Mouse (Mus musculus) telencephalon, adult 2 months (tissue): ENCODE data around the gene Slc2a9.

ENCODE experiments used
- DNase-seq: peaks from one replicate; pipeline ENCODE4 v3.0.0-alpha.2; 2011; ENCODE audit warnings: low read depth, low spot score

The Slc2a9 gene

DNA sequence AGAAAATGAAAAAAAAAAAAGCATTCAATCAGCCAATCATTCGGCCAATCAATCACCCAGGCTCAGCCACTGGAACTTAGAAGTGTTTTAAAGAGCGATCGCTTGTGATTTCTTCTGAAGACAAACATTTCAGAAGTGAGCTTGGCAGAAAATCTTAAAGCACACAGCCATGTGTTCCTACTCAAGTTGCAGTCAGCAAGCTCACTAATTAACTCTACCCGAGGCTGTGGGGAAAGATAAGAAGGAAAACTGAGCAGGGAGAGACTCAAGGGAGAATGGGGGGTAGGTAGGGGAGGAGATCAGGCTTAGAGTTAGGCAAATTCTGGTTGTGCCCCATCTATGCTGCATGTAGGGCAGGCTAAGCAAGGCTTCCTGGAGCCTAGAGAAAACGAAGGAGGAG, 130.6 kb downstream of the Slc2a9 start:
- no peak for DNase-seq

DNA sequence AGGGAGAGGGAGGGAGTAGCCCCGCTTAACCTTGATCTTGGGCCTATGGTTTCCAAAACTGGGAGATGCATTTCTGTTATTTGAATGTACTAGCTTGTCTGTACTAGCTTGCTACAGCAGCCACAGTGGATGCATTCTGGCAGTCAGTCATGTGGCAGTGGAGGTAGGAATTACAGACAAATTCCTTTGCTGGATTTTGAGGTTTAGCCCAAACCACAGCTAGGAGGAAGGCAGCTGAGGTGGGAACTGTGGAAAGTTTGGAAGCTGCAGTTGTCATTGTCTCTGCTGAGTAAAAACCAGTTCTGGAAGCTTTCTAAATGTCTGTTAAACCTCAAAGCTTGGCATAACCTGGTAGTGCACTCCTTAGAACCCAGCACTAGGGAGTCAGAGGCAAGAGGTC, 131.6 kb downstream of the Slc2a9 start:
- DNase-seq = no peak

DNA sequence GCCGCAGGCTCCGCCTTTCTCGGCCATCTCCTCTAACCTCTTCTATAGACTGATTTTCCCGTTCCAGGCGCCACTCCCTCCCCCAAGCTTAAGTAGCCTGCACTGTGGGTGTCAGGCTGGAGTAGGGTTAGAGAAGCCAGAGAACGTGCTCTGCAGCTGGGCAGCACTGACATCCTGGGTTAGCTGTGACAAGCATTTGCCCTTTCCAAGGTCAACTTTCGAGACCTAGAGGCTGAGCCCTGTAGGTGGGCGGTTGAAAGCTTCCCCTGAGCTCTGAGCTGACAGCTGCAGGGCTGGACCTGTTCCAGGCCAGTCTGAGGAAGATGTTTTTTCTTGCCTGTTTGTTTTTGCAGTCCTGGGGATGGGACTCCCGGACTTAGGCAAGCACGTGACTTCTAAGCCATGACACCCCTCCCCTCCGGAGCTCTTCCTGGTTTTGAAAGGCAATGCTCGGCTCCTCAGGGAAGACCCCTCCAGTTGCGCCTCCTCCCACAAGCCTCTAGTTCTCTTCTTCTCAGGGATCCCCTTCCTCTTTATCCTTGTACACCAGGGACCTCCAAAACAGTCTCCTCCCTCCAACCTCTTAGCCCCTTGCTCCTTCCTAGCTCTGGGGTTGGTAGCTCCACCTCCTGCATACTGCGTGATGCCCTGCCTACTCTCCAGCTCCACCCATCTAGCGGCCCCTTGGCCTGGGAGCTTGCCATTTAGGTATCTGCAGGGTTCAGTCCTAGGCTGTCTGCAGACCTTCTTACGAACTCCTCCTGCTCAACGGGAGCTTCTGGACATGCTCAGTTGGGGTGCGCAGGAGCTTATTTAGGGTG, 136.1 kb downstream of the Slc2a9 start:
- DNase-seq = no peak

DNA sequence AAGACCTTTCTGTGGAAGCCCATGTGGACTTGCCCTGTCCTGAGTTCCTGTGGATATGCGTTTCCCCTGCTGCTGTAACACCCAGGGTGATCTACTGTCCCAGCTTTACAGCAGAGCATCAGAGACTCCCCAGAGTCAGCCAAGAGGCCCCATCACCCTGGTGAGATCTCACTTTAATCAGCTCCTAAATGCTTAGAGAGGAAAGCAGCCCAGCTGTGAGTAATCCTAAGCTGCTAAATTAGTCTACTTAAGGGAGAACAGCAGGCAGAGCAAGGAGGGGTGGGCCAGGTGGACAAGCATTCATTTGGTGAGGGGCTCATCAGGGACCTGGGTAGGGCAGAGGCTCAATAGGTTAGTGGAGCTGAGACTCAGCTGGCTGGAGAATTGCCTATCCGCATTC, 137.4 kb downstream of the Slc2a9 start:
- no peak for DNase-seq

DNA sequence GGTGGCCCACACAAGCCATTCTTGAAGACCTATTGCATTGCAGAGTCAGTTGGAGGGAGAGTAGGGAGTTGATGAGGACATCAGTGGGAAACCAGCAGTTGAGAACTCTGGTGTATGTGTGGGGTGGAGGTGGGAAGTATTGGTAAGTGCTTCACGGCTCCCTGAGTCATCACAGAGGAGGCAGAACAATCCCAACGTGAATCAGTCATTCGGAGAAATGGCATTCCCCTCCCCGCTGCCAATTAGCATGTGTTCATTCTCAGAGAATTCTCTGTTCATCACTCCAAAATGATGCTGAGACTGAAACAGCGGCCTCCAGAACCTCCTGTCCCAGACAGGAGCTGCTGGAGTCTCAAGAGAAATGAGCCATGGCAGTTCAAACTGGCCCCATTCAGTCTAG, 138.5 kb downstream of the Slc2a9 start:
- peak; percentile 65 for DNase-seq

DNA sequence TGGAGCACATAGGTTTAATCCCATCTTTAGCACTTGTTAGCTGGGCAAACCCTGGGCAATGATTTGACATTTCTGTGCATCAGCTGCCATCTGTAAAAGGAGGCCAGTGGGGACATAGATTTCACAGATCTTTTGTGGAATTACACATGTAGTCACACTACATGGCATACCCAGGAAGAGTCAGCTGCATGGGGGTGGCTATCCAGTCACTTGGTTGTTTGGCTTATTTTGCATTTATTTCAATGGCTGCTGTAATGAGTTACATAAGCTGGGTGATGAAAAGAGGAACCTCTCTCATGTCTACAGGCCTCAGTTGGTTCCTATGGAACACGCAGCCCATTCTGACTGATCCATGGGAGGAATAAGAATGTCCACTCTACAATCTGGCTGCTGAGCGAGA, 143.2 kb downstream of the Slc2a9 start:
- no peak for DNase-seq

DNA sequence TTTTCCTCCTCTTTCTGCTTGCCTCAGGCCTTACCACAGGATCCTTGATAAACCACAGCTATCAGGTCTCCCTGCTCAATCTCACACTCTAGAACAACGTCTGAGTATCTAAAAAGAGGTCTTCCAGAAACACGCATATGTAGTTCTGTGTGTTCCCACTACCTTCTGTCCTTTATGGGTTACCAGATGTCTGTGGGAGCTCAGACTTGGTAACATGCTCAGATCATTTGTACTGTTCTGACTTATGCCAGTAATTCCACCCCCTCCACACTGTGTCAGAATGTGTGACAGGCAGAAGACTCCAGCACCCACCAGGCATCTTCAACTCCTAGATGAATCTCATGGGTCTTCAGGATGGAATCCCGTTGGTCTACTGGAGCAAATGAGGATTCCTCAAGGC, 146.0 kb downstream of the Slc2a9 start:
- peak; percentile 81 for DNase-seq

DNA sequence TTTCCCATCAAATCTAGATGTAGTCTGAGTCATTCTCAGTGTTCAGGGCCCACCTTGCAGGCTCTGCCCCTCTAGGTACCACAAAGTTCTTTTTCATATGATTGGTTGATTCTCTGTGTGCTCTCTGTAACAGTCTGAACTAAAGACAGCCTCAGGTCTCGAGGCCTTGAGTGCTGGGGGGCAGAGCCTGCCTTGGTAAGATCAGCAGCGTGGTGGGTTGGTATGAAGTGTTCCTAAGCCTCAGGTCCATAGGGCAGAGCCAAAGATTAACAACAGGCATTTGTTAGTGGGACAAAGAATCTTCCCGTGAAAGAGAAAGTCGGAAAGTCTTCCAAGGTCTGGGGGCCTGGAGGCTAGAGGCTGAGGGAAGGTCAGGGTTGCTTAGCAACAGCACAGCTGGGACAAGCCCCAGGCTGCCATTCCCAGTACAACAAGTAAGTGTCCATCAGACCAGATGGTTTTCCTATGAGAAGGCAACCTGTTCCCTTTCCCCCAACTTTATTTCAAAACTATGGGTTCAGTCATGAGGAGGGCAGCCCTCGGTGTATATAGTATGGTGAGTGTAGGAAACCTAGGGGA, 152.5 kb downstream of the Slc2a9 start:
- no peak for DNase-seq

DNA sequence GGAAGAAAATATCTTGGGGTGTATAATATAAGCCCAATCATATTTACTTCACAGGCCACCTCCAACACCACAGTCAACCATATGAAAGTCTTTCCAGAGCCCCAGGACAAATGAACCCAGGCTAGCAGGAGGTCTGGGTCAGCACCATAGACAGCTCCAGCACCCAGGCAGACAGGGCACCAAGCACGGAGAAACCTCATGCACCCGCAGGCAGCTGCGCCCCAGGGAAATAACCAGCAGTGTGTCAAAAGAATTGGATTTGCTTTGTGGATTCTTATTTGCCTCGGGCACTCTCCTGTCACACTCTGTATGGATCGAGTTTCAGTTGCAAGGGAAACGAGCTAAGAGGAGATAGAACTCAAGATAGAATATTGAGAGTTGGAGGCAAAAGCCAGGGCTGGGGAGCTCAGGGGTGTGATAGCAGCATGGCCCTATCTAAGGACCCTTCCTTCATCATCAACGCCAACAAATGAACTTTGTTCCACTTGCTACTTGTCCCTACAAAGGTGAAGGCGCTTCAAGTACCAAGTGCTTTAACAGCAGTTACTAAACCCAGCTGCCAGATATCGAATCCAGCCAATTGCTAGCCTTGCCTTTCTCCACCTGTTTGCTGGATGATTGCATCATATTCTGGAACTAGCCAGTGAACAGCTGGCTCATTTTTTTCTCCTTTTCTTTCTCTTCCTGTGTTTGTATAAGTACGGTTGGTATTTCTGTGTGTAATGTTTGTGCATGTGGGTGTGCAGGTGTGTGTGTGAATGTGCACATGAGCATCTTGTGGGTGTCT, 156.1 kb downstream of the Slc2a9 start:
- DNase-seq = no peak

DNA sequence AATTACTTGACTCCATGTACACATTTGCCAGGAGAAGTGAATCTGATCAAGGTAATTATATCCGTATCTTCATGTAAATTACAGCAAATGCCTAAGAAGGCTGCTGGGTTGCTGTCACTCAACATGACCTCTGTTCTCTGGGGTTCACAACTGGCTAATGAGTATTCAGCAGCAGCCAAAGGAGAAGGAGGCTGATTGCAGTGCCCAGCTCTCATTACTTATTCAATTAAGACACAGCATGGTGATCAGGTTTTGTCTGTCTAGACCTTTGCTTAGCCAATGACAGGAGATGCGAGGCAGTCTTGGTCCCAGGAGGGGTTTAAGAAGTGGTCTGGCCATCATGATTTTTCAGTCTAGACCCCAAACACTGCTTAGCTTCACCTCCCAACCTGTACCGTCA, 159.8 kb downstream of the Slc2a9 start:
- DNase-seq = no peak

DNA sequence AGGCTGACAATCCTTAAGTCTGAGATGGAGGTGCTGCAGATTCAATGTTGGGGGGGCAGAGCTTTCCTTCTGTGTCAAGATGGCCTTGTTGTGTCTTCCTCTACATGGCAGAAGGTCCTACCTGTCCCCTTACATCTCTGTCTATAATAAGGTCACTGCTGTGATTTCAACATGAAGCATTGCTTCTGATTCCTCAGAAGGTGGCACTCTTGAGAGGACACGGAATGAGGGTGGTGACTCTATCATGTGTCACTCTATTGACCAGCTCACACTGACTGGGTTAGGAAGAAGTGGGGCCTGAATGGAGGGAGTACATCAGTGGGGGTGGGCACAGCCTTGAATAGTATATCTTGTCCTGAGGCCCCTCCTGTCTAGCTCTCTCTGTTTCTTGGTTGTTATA, 168.4 kb downstream of the Slc2a9 start:
- no peak for DNase-seq

DNA sequence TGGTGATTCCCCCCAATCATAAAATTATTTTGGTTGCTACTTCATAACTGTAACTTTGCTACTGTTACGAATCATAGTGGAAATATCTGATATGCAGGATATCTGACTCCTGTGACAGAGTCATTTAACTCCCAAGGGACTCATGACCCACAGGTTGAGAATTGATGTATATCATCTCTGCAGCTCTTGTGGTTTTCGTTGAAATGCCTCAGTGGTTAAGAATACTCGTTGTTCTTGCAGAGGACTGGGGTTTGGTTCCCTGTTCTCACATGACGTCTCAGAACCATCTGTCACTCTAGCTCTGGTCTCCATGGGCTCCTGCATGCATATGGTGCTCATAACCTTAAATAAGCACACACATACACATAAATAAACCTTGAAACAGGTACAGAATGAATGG, 169.6 kb downstream of the Slc2a9 start:
- DNase-seq = no peak

DNA sequence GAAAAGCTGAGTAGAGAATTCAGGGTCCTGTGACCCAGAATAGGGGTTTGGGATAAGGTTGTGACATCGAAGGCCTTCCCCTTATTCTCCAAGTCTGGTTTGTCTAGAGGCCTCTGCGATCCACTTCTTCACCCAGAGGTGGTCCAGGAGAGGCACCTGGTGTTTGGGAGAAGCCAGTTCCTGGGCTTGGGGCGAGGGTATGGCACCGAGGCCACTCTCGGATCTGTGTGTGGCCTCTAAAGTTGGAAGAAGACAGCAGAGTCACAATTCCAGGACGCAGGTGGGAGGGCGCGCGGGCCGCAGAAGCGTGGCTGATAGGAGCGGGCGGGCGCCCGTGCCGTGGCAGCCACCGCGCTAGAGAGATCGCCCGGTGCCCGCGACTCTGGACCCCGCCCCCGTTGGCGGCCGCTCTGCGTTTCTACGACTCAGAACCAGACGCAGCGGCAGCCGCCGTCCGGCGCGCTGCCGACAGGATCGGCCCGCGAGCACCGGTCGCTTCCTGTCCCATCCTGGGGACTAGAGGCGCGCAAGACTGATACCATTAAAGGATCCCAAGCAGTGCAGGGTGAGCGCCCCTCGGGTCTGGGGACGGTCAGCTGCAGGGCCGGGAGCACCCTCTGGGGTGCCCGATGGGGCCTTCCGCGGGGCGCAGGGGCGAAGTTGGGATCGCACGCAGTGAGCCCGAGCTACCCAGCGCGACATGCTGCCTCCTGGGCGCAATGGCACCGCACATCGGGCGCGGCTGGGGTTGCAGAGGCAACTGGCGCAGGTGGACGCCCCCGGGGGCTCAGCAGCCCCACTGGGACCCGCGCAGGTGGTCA, 183.8 kb downstream of the Slc2a9 start, which contains the start of gene Drd5:
Gene Drd5, plus strand, starts transcription at position 402 of the 821 bp plus-strand sequence.
- no peak for DNase-seq

DNA sequence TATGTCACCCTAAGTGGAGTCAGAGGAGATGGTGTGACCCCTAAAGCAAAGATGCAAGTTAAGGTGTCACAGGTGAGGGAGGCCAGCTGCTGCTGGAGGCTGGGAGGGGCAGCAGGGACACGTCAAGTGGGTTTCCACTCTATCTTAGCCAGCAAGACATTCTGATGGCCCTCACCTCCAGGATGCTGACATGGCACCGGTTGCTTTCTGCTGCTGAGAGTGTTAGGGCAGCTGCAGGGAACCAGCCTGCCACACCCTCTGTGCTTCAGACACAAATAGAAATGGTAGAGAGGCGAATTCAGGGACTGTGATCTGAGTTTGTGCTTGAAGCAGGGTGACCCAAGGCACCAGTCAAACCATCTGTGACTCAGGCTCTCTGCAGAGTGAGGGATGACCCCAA, 193.1 kb downstream of the Slc2a9 start:
- no peak for DNase-seq

DNA sequence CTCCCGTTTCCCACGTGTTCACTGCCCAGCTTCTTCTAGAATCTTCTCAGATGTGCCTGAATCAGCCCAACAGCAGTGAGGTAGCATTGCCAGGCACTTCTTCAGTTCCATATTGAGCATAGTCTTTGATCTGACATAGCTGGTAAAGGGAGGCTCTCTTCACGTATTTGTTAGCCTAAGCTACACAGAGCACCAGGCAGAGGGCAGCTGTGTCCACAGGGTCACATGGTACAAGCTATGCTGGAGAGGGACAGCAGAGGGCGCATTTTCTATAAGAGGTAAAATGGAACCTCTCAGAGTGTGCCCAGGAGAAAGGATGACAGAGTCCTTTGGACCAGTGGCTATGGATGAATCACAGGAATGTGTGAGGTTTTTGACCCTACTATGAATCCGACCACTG, 194.1 kb downstream of the Slc2a9 start:
- no peak for DNase-seq

DNA sequence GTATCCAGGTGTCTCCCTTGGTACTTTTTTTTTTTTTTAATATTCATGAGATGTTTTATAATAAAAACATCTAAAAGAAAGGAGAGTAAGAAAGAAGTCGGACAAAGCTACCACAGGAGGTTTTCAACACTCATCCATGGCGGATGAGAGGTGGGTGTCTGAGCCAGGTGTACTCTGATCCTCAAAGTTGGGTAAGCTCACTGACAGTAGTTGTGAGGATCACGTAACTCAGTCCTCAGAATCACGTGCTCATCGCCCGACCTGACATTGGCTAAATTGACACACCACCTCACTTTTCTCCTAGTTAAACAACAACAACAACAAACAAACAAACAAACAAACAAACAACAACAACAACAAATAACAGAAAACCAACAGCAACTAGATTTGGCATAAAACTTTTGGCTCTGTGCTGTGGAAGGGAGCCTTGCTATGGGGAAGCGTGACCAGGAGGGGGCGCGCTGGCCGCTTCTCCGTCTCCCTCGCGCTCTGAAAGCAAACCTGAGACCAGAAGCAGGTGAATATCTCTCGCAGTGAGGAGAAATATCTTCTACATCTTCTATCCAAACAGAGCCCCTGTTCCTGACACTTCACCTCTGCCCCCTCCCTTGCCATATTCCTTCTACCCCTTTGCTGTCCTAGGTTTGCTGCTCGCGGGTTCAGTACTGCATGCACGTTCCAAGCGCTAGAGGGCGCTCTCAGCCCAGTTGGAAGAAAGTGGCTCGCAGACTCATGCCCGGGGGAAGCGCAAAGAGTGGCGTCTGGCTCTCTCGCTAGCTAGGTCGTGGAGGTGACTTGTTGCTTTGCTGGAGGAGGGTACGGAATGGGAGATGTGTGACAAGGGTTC, 195.5 kb downstream of the Slc2a9 start:
- DNase-seq = peak; percentile 58

DNA sequence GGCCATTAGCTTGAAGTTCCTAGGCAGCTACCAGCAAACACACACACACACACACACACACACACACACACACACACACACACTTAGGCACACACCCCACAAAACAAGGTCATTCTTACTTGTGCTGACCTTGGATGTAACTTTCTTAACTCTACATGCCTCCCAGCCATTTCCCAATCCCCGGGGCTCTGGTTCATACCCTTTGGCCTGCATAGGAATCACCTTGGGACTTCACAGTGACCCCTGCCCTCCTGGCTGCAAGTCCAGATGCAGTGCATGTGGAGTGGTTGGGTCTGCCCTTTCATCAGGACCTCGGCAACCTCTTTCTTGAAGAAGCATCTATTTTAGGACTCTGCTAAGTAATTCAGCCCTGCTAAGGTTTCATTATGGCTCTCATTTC, 197.7 kb downstream of the Slc2a9 start:
- DNase-seq = no peak

DNA sequence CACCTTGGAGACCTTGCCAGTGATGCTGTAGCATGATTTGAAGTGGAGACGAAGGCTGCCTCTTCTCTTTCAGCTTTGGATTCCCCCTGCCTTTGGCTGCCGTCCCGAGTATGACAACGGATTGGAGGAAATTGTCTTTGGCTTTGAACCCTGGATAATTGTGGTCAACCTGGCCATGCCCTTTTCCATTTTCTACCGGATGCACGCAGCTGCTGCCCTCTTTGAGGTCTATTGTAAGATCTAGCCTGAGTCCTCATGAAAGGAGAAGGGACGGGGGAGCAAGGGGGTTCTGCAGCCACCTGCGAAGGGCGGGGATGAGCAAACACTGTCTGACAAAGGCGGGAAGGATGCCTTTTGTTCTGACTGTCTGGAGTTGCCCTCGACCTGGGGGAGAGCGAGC, 200.3 kb downstream of the Slc2a9 start:
- no peak for DNase-seq

DNA sequence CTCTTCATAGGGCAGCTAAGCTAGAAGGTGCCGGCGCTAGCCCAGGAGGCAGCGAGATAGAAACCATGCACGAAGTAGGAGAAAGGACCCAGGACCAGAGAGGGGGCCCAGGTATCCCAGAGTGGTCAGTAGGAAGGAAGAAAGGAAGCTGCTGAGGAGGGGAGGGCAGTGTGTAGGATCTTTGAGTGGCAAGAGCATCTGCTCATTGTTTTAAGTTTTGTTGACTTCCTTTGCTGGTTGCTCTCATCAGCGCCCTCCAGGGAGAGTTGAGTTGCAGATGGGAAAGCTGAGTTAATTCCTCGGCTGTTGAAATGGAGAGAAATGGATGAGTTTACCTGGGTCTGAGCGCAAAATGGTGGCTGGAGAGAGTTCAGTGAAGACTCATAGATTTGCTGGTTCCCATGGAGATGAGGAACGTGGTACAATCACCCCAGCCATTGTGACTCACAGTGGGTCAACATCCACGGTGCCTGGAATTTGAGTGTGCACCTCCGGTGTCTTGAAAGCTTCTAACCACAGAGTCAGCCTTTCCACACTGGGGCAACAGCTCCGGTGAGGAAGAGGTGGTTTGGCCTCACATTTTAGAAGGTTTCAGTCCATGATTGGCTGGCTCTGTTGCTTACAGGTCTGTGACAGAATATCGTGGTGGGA, 201.1 kb downstream of the Slc2a9 start:
- DNase-seq = no peak
